Comparison of ENCODE assay signal across 13 mouse cellular contexts in the genomic region with DNA sequence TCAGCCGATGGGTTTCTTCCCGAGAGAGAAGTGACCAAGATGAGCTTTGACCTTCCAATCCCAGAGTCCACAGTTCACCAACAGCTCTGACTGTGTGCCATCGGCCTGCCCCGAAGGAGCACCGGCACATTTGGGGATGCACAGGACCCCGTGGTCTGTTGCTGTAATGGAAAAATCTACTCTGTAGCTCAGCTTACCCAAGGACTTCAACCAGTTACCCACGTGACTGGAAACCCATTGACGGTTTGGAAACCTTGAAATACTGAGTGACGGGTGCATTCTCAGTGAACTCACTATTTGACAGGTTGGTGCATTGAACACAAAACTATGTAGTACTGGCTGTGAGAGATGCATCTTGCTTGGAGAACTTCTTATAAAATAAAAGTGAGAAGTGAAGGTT. TPM values are rescaled to one million over a fixed set of nuclear protein-coding genes. Genes with fewer than 3 reads are reported as not detected.
"Had no signal": no experiment of that assay in that cellular context is flagged by ENCODE, and none has a peak within 500 bp of the region (broad histone marks: within the 10 kb centered on the region; RNA-seq: fewer than 3 reads in every experiment).

No protein-coding gene starts in this region.

- H3K4me1 ChIP-seq: limb, embryonic 12.5 days; liver, embryonic 15.5 days; midbrain, embryonic 10.5 days; neural tube, embryonic 12.5 days had no signal

- H3K27ac ChIP-seq: layer of hippocampus, adult 2 months; limb, embryonic 12.5 days; liver, embryonic 15.5 days; midbrain, embryonic 10.5 days; neural tube, embryonic 12.5 days; stomach, postnatal 0 days had no signal

- H3K27me3 ChIP-seq: limb, embryonic 12.5 days; liver, embryonic 15.5 days; neural tube, embryonic 12.5 days had no signal

- DNase-seq: kidney, adult 8-10 months; lung, adult 2 months; lung, postnatal 36 days; midbrain, embryonic 14.5 days; thymus, postnatal 14 days had no signal

- ATAC-seq: lung, postnatal 0 days had no signal

- H3K4me3 ChIP-seq: layer of hippocampus, adult 2 months; limb, embryonic 12.5 days; liver, embryonic 15.5 days; midbrain, embryonic 10.5 days; myocyte; neural tube, embryonic 12.5 days had no signal

RNA-seq across cellular contexts. Expression of gene Mkrn2os, which starts 14.4 kb away (rescaled TPM):
- polyA plus RNA-seq: lung, adult 2 months had no signal
